Mouse (Mus musculus) cerebellum, adult 2 months (tissue): ENCODE measurements around the gene Pygl.

Source experiments
- CTCF ChIP-seq: fragments of 200-500 bp; IDR thresholded peaks from 2 replicates; pipeline ENCODE4 v1.5.1; 2011; ENCODE audit warnings: low read depth, mild to moderate bottlenecking, control low read depth, low read length, moderate library complexity, borderline replicate concordance; ENCODE audit not compliant: insufficient read depth
- POLR2A ChIP-seq: fragments of 200-500 bp; IDR thresholded peaks from 2 replicates; pipeline ENCODE4 v1.6.1; 2011; ENCODE audit warnings: low read length, control low read depth, borderline replicate concordance; ENCODE audit not compliant: insufficient read depth

DNA sequence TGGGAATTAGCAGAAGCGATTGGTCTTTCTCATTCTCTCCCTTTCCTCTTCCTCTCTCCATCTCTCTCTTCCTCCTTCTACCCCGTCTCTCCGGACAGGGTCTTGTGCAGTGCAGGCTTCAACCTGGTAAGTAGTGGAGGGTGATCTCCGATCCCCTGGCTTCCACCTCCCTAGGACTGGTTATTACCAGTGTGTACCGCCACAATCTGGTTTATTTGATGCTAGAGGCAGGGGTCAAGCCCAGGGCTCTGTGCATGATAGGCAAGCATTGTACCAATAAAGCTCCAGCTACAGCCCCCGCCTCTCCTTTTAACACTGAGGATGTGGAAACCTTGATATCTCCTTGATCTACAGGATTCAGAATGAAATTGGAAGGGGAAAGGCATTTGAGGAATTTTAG lies 17.7 kb downstream of the Pygl start:
- TF ChIP-seq CTCF (no peak), POLR2A (no peak)
